Mouse (Mus musculus): ENCODE measurements around the gene Exoc2. TPM values are rescaled to one million over a fixed set of nuclear protein-coding genes. Genes with fewer than 3 reads are reported as not detected.

Exoc2 gene
- polyA plus RNA-seq, 2 experiments = 7.0 to 13.8 TPM

DNA sequence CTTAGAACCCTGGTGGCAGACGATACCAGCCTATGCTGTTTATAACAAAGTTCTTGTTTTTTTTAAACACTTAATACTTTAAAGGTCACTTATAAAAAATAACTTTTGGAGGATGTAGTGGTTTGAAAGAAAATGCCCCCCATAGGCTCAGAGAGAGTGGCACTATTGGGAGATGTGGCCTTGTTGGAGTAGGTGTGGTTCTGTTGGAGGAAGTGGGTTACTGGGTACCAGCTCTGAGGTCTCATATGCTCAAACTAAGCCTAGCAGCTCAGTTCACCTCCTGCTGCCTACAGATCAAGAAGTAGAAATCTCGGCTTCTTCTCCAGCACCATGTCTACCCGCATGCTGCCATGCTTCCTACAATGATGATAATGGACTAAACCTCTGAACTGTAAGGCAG, 98.1 kb downstream of the Exoc2 start:
- H3K4me2 ChIP-seq (ENCODE audit: low read depth) = no peak overlapping the region
- TF ChIP-seq CTCF (IDR thresholded peaks at IDR 0.05; ENCODE audit: low read depth) (no peak), EP300 (IDR thresholded peaks at IDR 0.05; ENCODE audit: low read depth) (no peak)
- ATAC-seq (ENCODE audit: insufficient read depth) (no peak), DNase-seq (ENCODE audit: low read depth in 3 of 3, low spot score in 3 of 3) (no peak)
- H3K36me3 ChIP-seq (replicated peaks; ENCODE audit: control insufficient read depth, insufficient read depth, low read depth) = no peaks in the 10 kb centered on the region; the same call in 1 of the 2 replicates
- H3K4me3 ChIP-seq (ENCODE audit: insufficient read depth in 1 of 2, low read depth in 2 of 2, low read length in 2 of 2) = no peak overlapping the region
- no peaks in the 10 kb centered on the region for H3K9me3 ChIP-seq (ENCODE audit: control insufficient read depth, low read length)
- no peak overlapping the region for H3K27ac ChIP-seq
- H3K4me1 ChIP-seq (replicated peaks; ENCODE audit: control insufficient read depth in 2 of 2, insufficient read depth in 2 of 2, low read length in 1 of 2) = no peaks in the 10 kb centered on the region
- WGBS (ENCODE audit: insufficient replicate concordance) = 87% methylated on average over 3 of the region's 3 CpGs
- no peak overlapping the region for H3K9ac ChIP-seq (replicated peaks)
- H3K27me3 ChIP-seq (ENCODE audit: control insufficient read depth, insufficient read depth, low read length) = no peaks in the 10 kb centered on the region

DNA sequence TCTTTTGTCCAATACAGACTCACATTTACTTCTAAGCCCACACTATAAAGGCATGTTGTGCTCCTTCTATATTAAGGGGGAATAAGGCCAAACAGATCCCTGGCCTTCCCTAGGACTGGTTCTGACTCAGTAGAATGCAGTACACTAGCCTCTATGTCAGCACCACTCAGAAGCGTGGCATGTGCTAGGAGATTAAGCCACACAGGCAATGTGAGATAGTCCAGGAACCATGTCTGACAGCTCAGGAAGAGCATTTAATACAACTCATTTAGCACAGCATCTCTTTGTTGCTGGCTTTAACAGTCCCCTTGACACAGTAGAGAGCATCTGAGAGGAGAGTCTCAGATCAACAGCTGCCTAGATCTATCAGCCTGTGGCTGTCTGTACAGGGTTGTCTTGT, 100.4 kb downstream of the Exoc2 start:
- Histone ChIP-seq H3K9ac (replicated peaks) (no peak overlapping the region), H3K4me1 (replicated peaks; ENCODE audit: control insufficient read depth in 2 of 2, insufficient read depth in 2 of 2, low read length in 1 of 2) (no peaks in the 10 kb centered on the region), H3K4me2 (ENCODE audit: low read depth) (no peak overlapping the region), H3K36me3 (replicated peaks; ENCODE audit: control insufficient read depth, insufficient read depth, low read depth) (no peaks in the 10 kb centered on the region; the same call in 1 of the 2 replicates), H3K4me3 (ENCODE audit: insufficient read depth in 1 of 2, low read depth in 2 of 2, low read length in 2 of 2) (no peak overlapping the region), H3K9me3 (ENCODE audit: control insufficient read depth, low read length) (no peaks in the 10 kb centered on the region), H3K27ac (no peak overlapping the region), H3K27me3 (ENCODE audit: control insufficient read depth, insufficient read depth, low read length) (no peaks in the 10 kb centered on the region)
- DNase-seq (ENCODE audit: low read depth in 3 of 3, low spot score in 3 of 3) (no peak), ATAC-seq (ENCODE audit: insufficient read depth) (no peak)
- TF ChIP-seq CTCF (IDR thresholded peaks at IDR 0.05; ENCODE audit: low read depth) = no peak
- TF ChIP-seq EP300 (IDR thresholded peaks at IDR 0.05; ENCODE audit: low read depth) = no peak
- 54% methylated on average over 1 of the region's 1 CpGs for WGBS (ENCODE audit: insufficient replicate concordance)

DNA sequence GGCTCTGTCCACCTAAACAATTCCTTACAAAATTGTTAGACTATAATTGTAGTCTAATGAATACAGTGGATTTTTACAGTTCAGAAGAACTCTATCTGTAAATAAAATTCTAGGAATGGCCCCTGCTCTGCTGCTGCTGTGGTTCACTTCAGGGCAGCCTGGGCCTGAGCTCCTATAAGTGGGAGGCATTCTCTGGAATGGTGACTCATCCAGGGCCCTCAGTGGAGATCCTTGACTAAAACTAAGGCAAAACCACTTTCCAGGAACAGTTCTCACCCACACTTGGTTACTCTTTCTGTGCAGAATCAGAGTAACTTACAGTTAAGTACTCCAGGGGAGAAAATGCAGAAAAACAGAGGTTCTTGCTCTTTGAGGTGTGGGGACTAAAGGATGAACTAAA, 108.4 kb downstream of the Exoc2 start:
- DNase-seq (ENCODE audit: low read depth in 3 of 3, low spot score in 3 of 3) = no peak
- no peak overlapping the region for H3K4me3 ChIP-seq (ENCODE audit: insufficient read depth in 1 of 2, low read depth in 2 of 2, low read length in 2 of 2)
- H3K9me3 ChIP-seq (ENCODE audit: control insufficient read depth, low read length) = no peaks in the 10 kb centered on the region
- H3K4me1 ChIP-seq (replicated peaks; ENCODE audit: control insufficient read depth in 2 of 2, insufficient read depth in 2 of 2, low read length in 1 of 2) = no peaks in the 10 kb centered on the region
- H3K27ac ChIP-seq = no peak overlapping the region
- H3K4me2 ChIP-seq (ENCODE audit: low read depth) = no peak overlapping the region
- no peaks in the 10 kb centered on the region for H3K27me3 ChIP-seq (ENCODE audit: control insufficient read depth, insufficient read depth, low read length)
- TF ChIP-seq EP300 (IDR thresholded peaks at IDR 0.05; ENCODE audit: low read depth) (no peak), CTCF (IDR thresholded peaks at IDR 0.05; ENCODE audit: low read depth) (no peak)
- no peak for ATAC-seq (ENCODE audit: insufficient read depth)
- H3K9ac ChIP-seq (replicated peaks) = no peak overlapping the region
- no peaks in the 10 kb centered on the region; the same call in 1 of the 2 replicates for H3K36me3 ChIP-seq (replicated peaks; ENCODE audit: control insufficient read depth, insufficient read depth, low read depth)

DNA sequence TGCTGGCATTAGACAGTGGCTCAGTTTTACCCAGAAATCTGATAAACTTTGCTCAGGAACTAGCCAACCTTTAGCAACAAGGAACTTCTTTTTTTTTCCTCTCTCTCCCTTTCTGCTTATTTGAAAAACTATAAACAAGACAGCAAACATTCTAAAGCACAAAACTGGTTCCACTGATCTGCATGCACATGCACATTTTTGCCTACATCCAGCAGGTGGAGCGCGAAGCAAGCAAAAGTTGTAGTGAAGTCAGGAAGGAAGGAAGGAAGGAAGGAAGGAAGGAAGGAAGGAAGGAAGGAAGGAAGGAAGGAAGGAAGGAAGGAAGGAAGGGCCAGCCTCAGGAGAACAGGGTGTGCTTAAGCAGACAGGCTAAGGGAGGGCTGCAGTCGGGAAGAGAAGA, 109.9 kb downstream of the Exoc2 start:
- Histone ChIP-seq H3K4me3 (ENCODE audit: insufficient read depth in 1 of 2, low read depth in 2 of 2, low read length in 2 of 2) (no peak overlapping the region), H3K4me2 (ENCODE audit: low read depth) (no peak overlapping the region), H3K4me1 (replicated peaks; ENCODE audit: control insufficient read depth in 2 of 2, insufficient read depth in 2 of 2, low read length in 1 of 2) (no peaks in the 10 kb centered on the region), H3K9ac (replicated peaks) (no peak overlapping the region), H3K9me3 (ENCODE audit: control insufficient read depth, low read length) (no peaks in the 10 kb centered on the region), H3K27ac (no peak overlapping the region), H3K36me3 (replicated peaks; ENCODE audit: control insufficient read depth, insufficient read depth, low read depth) (no peaks in the 10 kb centered on the region; the same call in 1 of the 2 replicates), H3K27me3 (ENCODE audit: control insufficient read depth, insufficient read depth, low read length) (no peaks in the 10 kb centered on the region)
- TF ChIP-seq EP300 (IDR thresholded peaks at IDR 0.05; ENCODE audit: low read depth) = no peak
- TF ChIP-seq CTCF (IDR thresholded peaks at IDR 0.05; ENCODE audit: low read depth) = no peak
- DNase-seq (ENCODE audit: low read depth in 3 of 3, low spot score in 3 of 3) (no peak), ATAC-seq (ENCODE audit: insufficient read depth) (no peak)
- 85% methylated on average over 3 of the region's 3 CpGs for WGBS (ENCODE audit: insufficient replicate concordance)

DNA sequence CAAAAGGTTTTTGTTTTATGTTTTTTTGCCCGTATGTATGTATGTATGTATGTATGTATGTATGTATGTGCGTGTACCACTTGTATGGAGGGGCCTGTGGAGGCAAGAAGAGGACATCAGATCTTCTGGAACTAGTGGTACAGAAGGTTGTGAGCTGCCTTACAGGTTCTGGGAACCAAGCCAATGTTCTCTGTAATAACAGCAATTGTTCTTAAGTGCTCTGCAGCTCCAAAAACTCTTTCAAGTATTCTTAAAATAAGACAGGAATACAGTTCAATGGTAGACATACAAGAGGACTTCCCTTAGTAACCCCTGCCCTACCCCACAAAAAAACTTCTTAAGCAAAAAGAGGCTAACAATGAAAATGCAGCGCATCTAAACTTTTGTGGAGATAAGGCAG, 115.5 kb downstream of the Exoc2 start:
- ATAC-seq (ENCODE audit: insufficient read depth) (no peak), DNase-seq (ENCODE audit: low read depth in 3 of 3, low spot score in 3 of 3) (no peak)
- TF ChIP-seq CTCF (IDR thresholded peaks at IDR 0.05; ENCODE audit: low read depth) (no peak), EP300 (IDR thresholded peaks at IDR 0.05; ENCODE audit: low read depth) (no peak)
- Histone ChIP-seq H3K9me3 (ENCODE audit: control insufficient read depth, low read length) (no peaks in the 10 kb centered on the region), H3K4me3 (ENCODE audit: insufficient read depth in 1 of 2, low read depth in 2 of 2, low read length in 2 of 2) (no peak overlapping the region), H3K27ac (no peak overlapping the region), H3K27me3 (ENCODE audit: control insufficient read depth, insufficient read depth, low read length) (no peaks in the 10 kb centered on the region), H3K9ac (replicated peaks) (no peak overlapping the region), H3K4me2 (ENCODE audit: low read depth) (no peak overlapping the region), H3K36me3 (replicated peaks; ENCODE audit: control insufficient read depth, insufficient read depth, low read depth) (no peaks in the 10 kb centered on the region), H3K4me1 (replicated peaks; ENCODE audit: control insufficient read depth in 2 of 2, insufficient read depth in 2 of 2, low read length in 1 of 2) (no peaks in the 10 kb centered on the region)
- WGBS (ENCODE audit: insufficient replicate concordance) = 77% methylated on average over 3 of the region's 3 CpGs
